ENCODE assay signal across 15 mouse cellular contexts in genomic region chr5:22094984-22095383, GRCm38 (mm10).
A peak's percentile ranks its signal among the peaks of the same experiment; 100 is the strongest.
DNase-seq lines count a peak whose midpoint lies in the region; ATAC-seq and TF ChIP-seq lines count a peak whose summit lies in the region.
"Had no signal": no experiment of that assay in that cellular context is flagged by ENCODE, and none has a peak within 500 bp of the region (broad histone marks: within the 10 kb centered on the region; RNA-seq: fewer than 3 reads in every experiment).

No protein-coding gene starts in this region.

- peaks cover 12% of the 10 kb centered on the region for H3K4me1 ChIP-seq in midbrain, embryonic 12.5 days
- no peaks in the 10 kb centered on the region for H3K4me1 ChIP-seq in midbrain, embryonic 10.5 days
- no peaks in the 10 kb centered on the region for H3K4me1 ChIP-seq in embryonic facial prominence, embryonic 14.5 days (ENCODE audit: control insufficient read depth, insufficient read depth, low read length)
- H3K4me1 ChIP-seq in forebrain, postnatal 0 days (ENCODE audit: insufficient read depth): 0 out of 2 replicates have a peak, but pooled peaks cover 9% of the 10 kb centered on the region
- H3K4me1 ChIP-seq: intestine, embryonic 15.5 days; liver, embryonic 12.5 days had no signal

- no peak overlapping the region for H3K4me3 ChIP-seq in midbrain, embryonic 12.5 days
- H3K4me3 ChIP-seq in midbrain, embryonic 10.5 days: no peak overlapping the region
- H3K4me3 ChIP-seq in embryonic facial prominence, embryonic 14.5 days (ENCODE audit: low read depth, low read length): no peak overlapping the region
- H3K4me3 ChIP-seq in forebrain, postnatal 0 days (ENCODE audit: low read depth, low read length): no peak overlapping the region
- H3K4me3 ChIP-seq: embryonic facial prominence, embryonic 13.5 days; intestine, embryonic 15.5 days; liver, embryonic 12.5 days had no signal

- peak; percentile 56; the same call in 1 of the 2 replicates for ATAC-seq in midbrain, embryonic 12.5 days (ENCODE audit: low FRiP score, low read depth)
- peak; percentile 90 for ATAC-seq in embryonic facial prominence, embryonic 14.5 days (ENCODE audit: low read depth)
- ATAC-seq in forebrain, postnatal 0 days: no peak
- ATAC-seq: intestine, embryonic 15.5 days; liver, embryonic 12.5 days had no signal

- no peaks in the 10 kb centered on the region for H3K9me3 ChIP-seq in midbrain, embryonic 12.5 days
- no peaks in the 10 kb centered on the region for H3K9me3 ChIP-seq in midbrain, embryonic 10.5 days (replicated peaks)
- H3K9me3 ChIP-seq in embryonic facial prominence, embryonic 14.5 days (ENCODE audit: control insufficient read depth, low read length): no peaks in the 10 kb centered on the region
- no peaks in the 10 kb centered on the region for H3K9me3 ChIP-seq in forebrain, postnatal 0 days (ENCODE audit: low read length)
- H3K9me3 ChIP-seq: embryonic facial prominence, embryonic 13.5 days; intestine, embryonic 15.5 days; liver, embryonic 12.5 days had no signal

- H3K9ac ChIP-seq in midbrain, embryonic 12.5 days (replicated peaks): no peak overlapping the region
- no peak overlapping the region for H3K9ac ChIP-seq in embryonic facial prominence, embryonic 14.5 days (ENCODE audit: low read depth, low read length)
- H3K9ac ChIP-seq in forebrain, postnatal 0 days: no peak overlapping the region
- H3K9ac ChIP-seq: embryonic facial prominence, embryonic 13.5 days; intestine, embryonic 15.5 days; liver, embryonic 12.5 days had no signal

- 84% methylated on average over 5 of the region's 5 CpGs for WGBS in midbrain, embryonic 12.5 days
- WGBS in midbrain, embryonic 10.5 days: 92% methylated on average over 5 of the region's 5 CpGs
- WGBS in embryonic facial prominence, embryonic 14.5 days: 69% methylated on average over 5 of the region's 5 CpGs
- WGBS in forebrain, postnatal 0 days: 32% methylated on average over 5 of the region's 5 CpGs

- no peaks in the 10 kb centered on the region for H3K36me3 ChIP-seq in midbrain, embryonic 12.5 days
- H3K36me3 ChIP-seq in midbrain, embryonic 10.5 days: no peaks in the 10 kb centered on the region
- no peaks in the 10 kb centered on the region for H3K36me3 ChIP-seq in embryonic facial prominence, embryonic 14.5 days (ENCODE audit: control insufficient read depth, insufficient read depth, low read length)
- H3K36me3 ChIP-seq in forebrain, postnatal 0 days (ENCODE audit: insufficient read depth): no peaks in the 10 kb centered on the region
- H3K36me3 ChIP-seq: embryonic facial prominence, embryonic 13.5 days; intestine, embryonic 15.5 days had no signal

- H3K27ac ChIP-seq in midbrain, embryonic 12.5 days (replicated peaks): no peak overlapping the region
- no peak overlapping the region for H3K27ac ChIP-seq in midbrain, embryonic 10.5 days (replicated peaks)
- H3K27ac ChIP-seq in embryonic facial prominence, embryonic 14.5 days (replicated peaks; ENCODE audit: low read depth, low read length): no peak overlapping the region
- H3K27ac ChIP-seq in forebrain, postnatal 0 days (ENCODE audit: low read depth, low read length): no peak overlapping the region
- H3K27ac ChIP-seq: embryonic facial prominence, embryonic 13.5 days; intestine, embryonic 15.5 days; kidney, postnatal 0 days; liver, embryonic 12.5 days had no signal

- no peaks in the 10 kb centered on the region for H3K27me3 ChIP-seq in midbrain, embryonic 12.5 days
- no peaks in the 10 kb centered on the region for H3K27me3 ChIP-seq in midbrain, embryonic 10.5 days (ENCODE audit: low read depth, poor library complexity, severe bottlenecking)
- H3K27me3 ChIP-seq in embryonic facial prominence, embryonic 14.5 days (replicated peaks; ENCODE audit: control insufficient read depth, insufficient read depth, low read length): no peaks in the 10 kb centered on the region
- no peaks in the 10 kb centered on the region for H3K27me3 ChIP-seq in forebrain, postnatal 0 days (ENCODE audit: insufficient read depth, low read length)
- H3K27me3 ChIP-seq: embryonic facial prominence, embryonic 13.5 days; intestine, embryonic 15.5 days; liver, embryonic 12.5 days had no signal

- H3K4me2 ChIP-seq in midbrain, embryonic 12.5 days (replicated peaks): no peak overlapping the region
- no peak overlapping the region for H3K4me2 ChIP-seq in embryonic facial prominence, embryonic 14.5 days (ENCODE audit: low read depth, low read length)
- no peak overlapping the region for H3K4me2 ChIP-seq in forebrain, postnatal 0 days (ENCODE audit: low read depth)
- H3K4me2 ChIP-seq: embryonic facial prominence, embryonic 13.5 days; intestine, embryonic 15.5 days; liver, embryonic 12.5 days had no signal

- no peak for TF ChIP-seq CTCF in forebrain, postnatal 0 days (IDR thresholded peaks at IDR 0.05; ENCODE audit: low read depth)

- no peak for DNase-seq in midbrain, embryonic 10.5 days (ENCODE audit: low spot score)
- DNase-seq in embryonic facial prominence, embryonic 14.5 days (ENCODE audit: low spot score): peak; percentile 79
- peak; percentile 43 for DNase-seq in forebrain, postnatal 0 days
- peak; percentile 87 for DNase-seq in retina, embryonic 14.5 days (ENCODE audit: low spot score)
- no peak for DNase-seq in urinary bladder, postnatal 25 days (ENCODE audit: low spot score)
- no peak for DNase-seq in kidney, postnatal 10 days
- DNase-seq: adrenal gland, postnatal 36 days; lung, postnatal 10 days; right cerebral cortex, postnatal 4 days; thymus, adult 2 months had no signal

Comparison
In these comparisons a context has a peak if more than half of its experiments do, and no peak if none do; other contexts are left out.
1. DNase-seq: peak in embryonic facial prominence, embryonic 14.5 days (single experiment), forebrain, postnatal 0 days (single experiment) and retina, embryonic 14.5 days (single experiment); none in midbrain, embryonic 10.5 days (single experiment), urinary bladder, postnatal 25 days (single experiment) and kidney, postnatal 10 days (single experiment).